Mouse (Mus musculus) heart, postnatal 0 days (tissue): ENCODE results near the gene Cdk19.

Experiments used
- CTCF ChIP-seq: IDR thresholded peaks from 2 replicates; pipeline ENCODE4 v1.5.1; 2016; ENCODE audit warnings: antibody characterized with exemption, control low read depth, low read depth
- EP300 ChIP-seq: IDR thresholded peaks from 2 replicates; pipeline ENCODE4 v1.6.1; 2016; ENCODE audit warnings: antibody characterized with exemption, low read depth

DNA sequence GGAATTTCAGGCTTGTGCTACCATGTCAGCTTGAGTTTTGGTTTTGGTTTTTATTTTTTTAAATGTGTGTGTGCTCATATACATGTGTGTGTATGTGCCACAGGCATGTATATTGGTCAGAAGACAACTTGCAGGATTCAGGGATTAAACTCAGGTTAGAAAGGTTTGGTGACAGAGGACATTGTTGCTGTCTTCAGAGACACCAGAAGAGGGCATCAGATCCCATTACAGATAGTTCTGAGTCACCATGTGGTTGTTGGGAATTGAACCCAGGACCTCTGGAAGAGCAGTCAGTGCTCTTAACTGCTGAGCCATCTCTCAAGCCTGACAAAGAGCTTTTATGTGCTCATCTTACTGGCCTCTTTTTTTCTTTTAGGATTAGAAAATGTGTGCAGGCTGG, 30.8 kb downstream of the Cdk19 start:
- TF ChIP-seq CTCF (no peak), EP300 (no peak)
